Mouse (Mus musculus) ES-E14 (cell line): ENCODE data around the gene Tchhl1.

Experiments used
- CHD2 ChIP-seq: IDR thresholded peaks from 2 replicates; pipeline ENCODE4 v1.6.1; 2014; ENCODE audit warnings: mild to moderate bottlenecking, low read depth, low read length, inconsistent platforms
- HCFC1 ChIP-seq: IDR thresholded peaks from 2 replicates; pipeline ENCODE4 v1.6.1; 2012; ENCODE audit warnings: low read length, inconsistent platforms, borderline replicate concordance; ENCODE audit not compliant: insufficient read depth
- MAFK ChIP-seq: IDR thresholded peaks from 2 replicates; pipeline ENCODE4 v1.6.1; 2014; ENCODE audit warnings: mild to moderate bottlenecking, low read depth, low read length, inconsistent platforms; ENCODE audit not compliant: insufficient read depth
- ZC3H11A ChIP-seq: IDR thresholded peaks from 2 replicates; pipeline ENCODE4 v1.6.1; 2012; ENCODE audit warnings: low read depth, mild to moderate bottlenecking, inconsistent platforms, low read length, borderline replicate concordance

- TF ChIP-seq HCFC1, result no peak
- no peak for TF ChIP-seq ZC3H11A
- no peak for TF ChIP-seq MAFK
- no peak for TF ChIP-seq CHD2
Observed at GRCm38 (mm10) chr3:93514628-93515027, 46.1 kb downstream of the Tchhl1 start.
